Mouse (Mus musculus) heart, adult 11 months (tissue): ENCODE measurements at regions not wholly inside any gene's neighbourhood (a gene's known extent, or its start where the extent isn't known, plus 50 kb on each side); places are given as distances from the start of the nearest gene placed in this dataset.

Experiments used
- DNase-seq: peaks from one replicate; pipeline ENCODE4 v3.0.0; 2022

DNA sequence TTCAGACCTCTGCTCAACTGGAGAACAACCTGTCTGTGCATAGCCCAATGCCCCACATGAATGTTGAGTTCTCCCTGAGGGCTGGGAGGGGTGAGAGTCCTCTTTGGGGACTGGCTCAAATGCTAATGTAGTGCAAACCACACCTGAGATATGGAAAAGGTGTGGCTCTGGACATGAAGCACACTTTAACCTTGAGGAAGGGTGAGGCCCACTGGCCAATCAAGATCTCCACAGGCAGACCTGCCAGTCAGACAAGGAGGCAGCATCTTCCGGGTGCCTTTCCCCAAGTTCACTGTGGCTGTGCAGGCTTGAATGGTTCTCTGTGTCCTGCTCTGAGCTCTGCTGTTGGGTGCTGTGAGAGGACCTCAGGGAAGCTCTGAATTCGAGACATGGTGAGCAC is 551.8 kb downstream of the 5730507C01Rik start:
- peak; percentile 79 for DNase-seq
